Mouse (Mus musculus): ENCODE measurements around the gene Vmn1r170. TPM values are rescaled to one million over a fixed set of nuclear protein-coding genes. Genes with fewer than 3 reads are reported as not detected.
"Not testable (repeated sequence)": the region's sequence is repeated elsewhere in the genome, so short reads cannot be mapped to it uniquely, and the experiment has no call there.

Vmn1r170 gene
- polyA plus RNA-seq (2012; rRNA removed): not detected in 2 replicates

GRCm38 (mm10) chr7:23605875-23606274, at the start of gene Vmn1r170:
TSS of gene Vmn1r170 (plus strand) at chr7:23606175.
- H3K4me3 ChIP-seq (ENCODE audit: insufficient read depth, low read depth, low read length); H3K4me1 ChIP-seq (ENCODE audit: control insufficient read depth, insufficient read depth, low read length); H3K27ac ChIP-seq (ENCODE audit: insufficient read depth, low read depth, low read length); H3K36me3 ChIP-seq (ENCODE audit: control insufficient read depth, insufficient read depth, low read length); H3K27me3 ChIP-seq (replicated peaks; ENCODE audit: control insufficient read depth, insufficient read depth, low read length); DNase-seq: not testable (repeated sequence)
- WGBS: 23% methylated on average over 1 of the region's 1 CpGs

- not testable (repeated sequence) for H3K36me3 ChIP-seq (ENCODE audit: control insufficient read depth, insufficient read depth, low read length); H3K4me1 ChIP-seq (ENCODE audit: control insufficient read depth, insufficient read depth, low read length); H3K4me3 ChIP-seq (ENCODE audit: insufficient read depth, low read depth, low read length); H3K27ac ChIP-seq (ENCODE audit: insufficient read depth, low read depth, low read length); H3K27me3 ChIP-seq (replicated peaks; ENCODE audit: control insufficient read depth, insufficient read depth, low read length); DNase-seq
- 62% methylated on average over 1 of the region's 2 CpGs for WGBS
Observed at GRCm38 (mm10) chr7:23575226-23575625, 30.7 kb upstream of the Vmn1r170 start, which contains the start of gene Vmn1r169. TSS of gene Vmn1r169 (plus strand) at chr7:23575526.

GRCm38 (mm10) chr7:23630422-23630821, 24.4 kb downstream of the Vmn1r170 start, which contains the start of gene Vmn1r171:
TSS of gene Vmn1r171 (plus strand) at chr7:23630722.
- TF ChIP-seq POLR2A (IDR thresholded peaks at IDR 0.05; ENCODE audit: low read depth, low read length) (no peak), CTCF (conservative IDR thresholded peaks at IDR 0.05; ENCODE audit: insufficient read depth, insufficient read length, low read depth, low read length) (no peak)

More at GRCm38 (mm10) chr7:23630422-23630821, 24.4 kb downstream of the Vmn1r170 start, which contains the start of gene Vmn1r171:
- Histone ChIP-seq H3K36me3 (ENCODE audit: control insufficient read depth, insufficient read depth, low read length) (no peaks in the 10 kb centered on the region), H3K4me3 (ENCODE audit: insufficient read depth, low read depth, low read length) (no peak within 1 kb of the TSS), H3K4me1 (ENCODE audit: control insufficient read depth, insufficient read depth, low read length) (no peaks in the 10 kb centered on the region), H3K27me3 (replicated peaks; ENCODE audit: control insufficient read depth, insufficient read depth, low read length) (no peaks in the 10 kb centered on the region), H3K27ac (ENCODE audit: insufficient read depth, low read depth, low read length) (no peak within 1 kb of the TSS)
- DNase-seq: no peak

Other genes starting within 250 kb of the Vmn1r170 start
- gene Nlrp5, start 220.3 kb upstream of the Vmn1r170 start, polyA plus RNA-seq (2012; rRNA removed): not detected in 2 replicates
- gene Vmn1r167, start 99.0 kb upstream of the Vmn1r170 start, polyA plus RNA-seq (2012; rRNA removed): not detected in 2 replicates
- gene Vmn1r168, start 66.4 kb upstream of the Vmn1r170 start, polyA plus RNA-seq (2012; rRNA removed): not detected in 2 replicates
- not detected in 2 replicates for gene Vmn1r169, start 30.6 kb upstream of the Vmn1r170 start, polyA plus RNA-seq (2012; rRNA removed)
- gene Vmn1r171, start 24.5 kb downstream of the Vmn1r170 start, polyA plus RNA-seq (2012; rRNA removed): not detected in 2 replicates
- not detected in 2 replicates for gene Vmn1r172, start 52.1 kb downstream of the Vmn1r170 start, polyA plus RNA-seq (2012; rRNA removed)
- gene Vmn1r173, start 94.5 kb downstream of the Vmn1r170 start, polyA plus RNA-seq (2012; rRNA removed): not detected in 2 replicates
- gene Vmn1r174, start 146.1 kb downstream of the Vmn1r170 start, polyA plus RNA-seq (2012; rRNA removed): not detected in 2 replicates
- gene Vmn1r175, start 204.5 kb downstream of the Vmn1r170 start, polyA plus RNA-seq (2012; rRNA removed): not detected in 2 replicates
- gene Vmn1r176, start 231.2 kb downstream of the Vmn1r170 start, polyA plus RNA-seq (2012; rRNA removed): not detected in 2 replicates

Data from kidney, adult 2 months (tissue).